Mouse (Mus musculus) forebrain, postnatal 0 days (tissue): ENCODE measurements around the gene Prr5. TPM values are rescaled to one million over a fixed set of nuclear protein-coding genes. Genes with fewer than 3 reads are reported as not detected.
A peak's percentile ranks its signal among the peaks of the same experiment; 100 is the strongest.

Experiments
- ATAC-seq: fragments of 200-750 bp; cut with Nextera tagmentation; 2 replicates; pipeline ENCODE4 v1.8.0; 2017; ENCODE audit warnings: mild to moderate bottlenecking, moderate library complexity
- DNase-seq: peaks from one replicate; pipeline ENCODE4 v3.0.0-alpha.2; 2015
- H3K27ac ChIP-seq: fragments of 300-500 bp; sonication (generic); 2 replicates; pipeline ENCODE4 v1.5.1; 2014; ENCODE audit warnings: low read depth, mild to moderate bottlenecking, antibody characterized with exemption, low read length, moderate library complexity, mixed read lengths
- H3K27me3 ChIP-seq: fragments of 300-500 bp; sonication (generic); 2 replicates; pipeline ENCODE4 v1.6.1; 2014; ENCODE audit warnings: mild to moderate bottlenecking, low read length, mixed read lengths; ENCODE audit not compliant: insufficient read depth
- H3K36me3 ChIP-seq: fragments of 300-500 bp; sonication (generic); 2 replicates; pipeline ENCODE4 v1.6.1; 2014; ENCODE audit warnings: mild to moderate bottlenecking, moderate library complexity; ENCODE audit not compliant: insufficient read depth
- H3K4me1 ChIP-seq: fragments of 300-500 bp; sonication (generic); 2 replicates; pipeline ENCODE4 v1.6.1; 2014; ENCODE audit warnings: antibody characterized with exemption; ENCODE audit not compliant: insufficient read depth
- H3K4me2 ChIP-seq: fragments of 300-500 bp; sonication (generic); 2 replicates; pipeline ENCODE4 v1.6.1; 2014; ENCODE audit warnings: low read depth, mild to moderate bottlenecking, moderate library complexity
- H3K4me3 ChIP-seq: fragments of 300-500 bp; sonication (generic); 2 replicates; pipeline ENCODE4 v1.5.1; 2014; ENCODE audit warnings: low read depth, low read length, mixed read lengths
- H3K9ac ChIP-seq: fragments of 300-500 bp; sonication (generic); 2 replicates; pipeline ENCODE4 v1.6.1; 2014; ENCODE audit warnings: mild to moderate bottlenecking
- H3K9me3 ChIP-seq: fragments of 300-500 bp; sonication (generic); 2 replicates; pipeline ENCODE4 v1.6.1; 2016; ENCODE audit warnings: low read length
- CTCF ChIP-seq: sonication (generic); IDR thresholded peaks from 2 replicates; pipeline ENCODE4 v1.5.1; 2016; ENCODE audit warnings: antibody characterized with exemption, control low read depth, low read depth
- WGBS: fragments of 180-500 bp; shearing (Covaris S2); extraction: QIAGEN DNeasy Blood & Tissue Kit; methylation state at CpG from one replicate; pipeline ENCODE4 v1.1.7; 2014; 5-methylcytosine and 5-hydroxymethylcytosine counted together
- polyA plus RNA-seq: library from polyadenylated mRNA; unstranded; fragments of >200 nt; fragmentation: Nextera tagmentation; extraction: Ambion mirVana; gene quantifications from 2 replicates; pipeline ENCODE4 v1.2.1, GENCODE M21; 2015
- total RNA-seq: library from RNA; depleted of rRNA; stranded (reverse); fragments of >200 nt; gene quantifications from 2 replicates; pipeline ENCODE4 v1.2.3, GENCODE M21; 2014

Prr5 gene
- total and polyA plus RNA-seq, 2 experiments from 2014 or later = 17.2 to 28.2 TPM

- Histone ChIP-seq H3K9me3 (no peaks in the 10 kb centered on the region), H3K4me1 (no peaks in the 10 kb centered on the region; the same call in 1 of the 2 replicates), H3K4me2 (no peak overlapping the region), H3K9ac (no peak overlapping the region), H3K36me3 (no peaks in the 10 kb centered on the region), H3K27me3 (peaks cover 20% of the 10 kb centered on the region), H3K27ac (no peak overlapping the region), H3K4me3 (no peak overlapping the region)
- DNase-seq (no peak), ATAC-seq (no peak)
- WGBS = 78% methylated on average over 3 of the region's 3 CpGs
- no peak for TF ChIP-seq CTCF
These were observed 10.4 kb downstream of the Prr5 start for GRCm38 (mm10) chr15:84679794-84680193.

DNA sequence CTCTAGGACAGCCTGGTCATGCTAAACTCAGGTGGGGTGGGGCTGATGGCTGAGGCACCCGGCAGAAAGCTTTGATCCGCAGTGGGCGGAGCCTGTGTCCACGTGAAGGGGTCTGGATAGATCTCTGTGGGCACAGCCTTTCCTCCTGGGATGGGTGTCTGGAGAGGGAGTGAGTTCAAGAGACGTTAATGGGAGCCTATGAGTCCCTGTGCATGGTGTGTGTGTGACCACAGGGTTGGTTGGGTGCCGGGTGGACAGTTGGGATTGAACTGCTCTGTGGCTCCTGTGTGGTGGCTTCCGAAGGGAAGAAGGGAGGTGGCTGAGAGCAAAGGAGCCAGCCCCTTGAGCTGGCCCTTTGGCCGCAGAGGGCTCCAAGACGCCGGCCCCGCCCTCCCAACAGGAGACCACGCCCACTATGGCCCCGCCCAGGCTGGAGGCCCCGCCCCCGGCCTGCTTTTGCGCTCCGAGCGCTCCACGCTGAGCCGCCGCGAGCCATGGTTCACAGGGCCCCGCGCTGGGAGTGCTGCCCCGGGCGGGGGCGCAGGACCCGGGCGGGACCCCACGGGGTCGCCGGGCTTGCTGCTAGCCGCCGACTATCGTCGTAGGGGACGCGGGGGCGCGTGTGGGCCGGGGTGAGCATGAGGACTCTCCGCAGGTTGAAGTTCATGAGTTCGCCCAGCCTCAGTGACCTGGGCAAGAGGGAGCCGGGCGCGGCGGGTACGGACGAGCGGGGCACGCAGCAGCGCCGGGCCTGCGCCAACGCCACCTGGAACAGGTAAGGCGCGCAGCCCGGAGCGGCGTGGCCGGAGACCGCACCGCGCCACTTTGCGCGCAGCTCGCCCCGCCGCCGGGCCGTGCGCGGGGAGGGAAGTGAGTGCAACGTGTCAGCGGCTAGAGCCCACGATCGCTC is 11.4 kb downstream of the Prr5 start:
- WGBS = under 1% methylated on average over 65 of the region's 77 CpGs
- Histone ChIP-seq H3K27ac (no peak overlapping the region), H3K27me3 (peaks cover 20% of the 10 kb centered on the region), H3K9me3 (no peaks in the 10 kb centered on the region), H3K36me3 (no peaks in the 10 kb centered on the region), H3K4me2 (peak overlapping the region; percentile 92), H3K9ac (peak overlapping the region; percentile 46), H3K4me1 (no peaks in the 10 kb centered on the region; the same call in 1 of the 2 replicates), H3K4me3 (peak overlapping the region; percentile 44)
- no peak for TF ChIP-seq CTCF
- peak; percentile 57 for ATAC-seq
- no peak for DNase-seq

- Histone ChIP-seq H3K27me3 (peaks cover 20% of the 10 kb centered on the region), H3K4me1 (no peaks in the 10 kb centered on the region; the same call in 1 of the 2 replicates), H3K4me3 (peak overlapping the region; percentile 44), H3K36me3 (no peaks in the 10 kb centered on the region), H3K9ac (peak overlapping the region; percentile 46), H3K9me3 (no peaks in the 10 kb centered on the region), H3K27ac (no peak overlapping the region), H3K4me2 (peak overlapping the region; percentile 92)
- 0 out of 2 replicates have a peak, but pooled peaks have one; percentile 11 for TF ChIP-seq CTCF
- DNase-seq (no peak), ATAC-seq (peak; percentile 14; the same call in 1 of the 2 replicates)
- WGBS = 1% methylated on average over 31 of the region's 31 CpGs
These were observed 12.2 kb downstream of the Prr5 start for GRCm38 (mm10) chr15:84681455-84682193.

DNA sequence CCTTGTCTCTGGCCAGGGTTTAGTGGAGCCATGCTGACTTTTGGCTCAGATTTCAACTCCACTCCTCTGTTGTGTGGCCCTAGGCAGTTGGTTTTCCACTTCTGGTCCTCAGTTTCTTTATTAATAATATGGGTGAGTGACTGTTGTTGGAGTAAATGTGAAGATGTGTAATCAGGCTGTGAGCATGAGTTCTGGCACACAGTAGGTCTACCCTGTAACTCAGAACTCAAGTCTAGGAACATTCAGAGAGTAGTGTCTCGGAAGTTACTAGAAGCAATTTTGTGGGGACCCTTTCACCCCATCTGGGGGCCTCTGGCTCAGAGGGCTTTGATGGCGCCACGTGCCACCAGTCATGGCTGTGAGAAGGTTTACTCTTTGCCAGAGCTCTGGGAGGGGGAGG is 12.8 kb downstream of the Prr5 start:
- 76% methylated on average over 3 of the region's 3 CpGs for WGBS
- DNase-seq = no peak
- Histone ChIP-seq H3K36me3 (no peaks in the 10 kb centered on the region), H3K4me3 (no peak overlapping the region), H3K27ac (no peak overlapping the region), H3K4me2 (no peak overlapping the region), H3K27me3 (peaks cover 20% of the 10 kb centered on the region), H3K9me3 (no peaks in the 10 kb centered on the region), H3K4me1 (no peaks in the 10 kb centered on the region; the same call in 1 of the 2 replicates), H3K9ac (no peak overlapping the region)
- TF ChIP-seq CTCF = no peak
- ATAC-seq = no peak

DNA sequence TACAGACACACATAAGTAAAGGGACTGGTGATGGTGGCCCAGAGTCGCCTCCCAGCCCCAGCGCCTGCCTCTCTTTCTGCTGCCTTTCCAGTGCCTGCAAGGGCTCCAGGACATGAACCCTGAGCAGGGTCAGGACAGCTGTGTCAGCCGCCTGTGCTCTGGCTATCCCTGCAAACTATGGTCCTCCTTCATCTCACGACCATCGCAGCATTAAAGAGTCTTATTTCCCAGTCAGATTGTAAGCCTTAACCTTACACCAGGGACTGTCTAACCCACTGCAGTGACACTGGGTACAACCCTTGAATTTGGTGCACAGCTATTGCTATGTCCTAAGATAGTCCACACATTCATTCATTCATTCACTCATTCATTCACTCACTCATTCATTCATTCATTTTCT is 13.4 kb downstream of the Prr5 start:
- Histone ChIP-seq H3K9ac (no peak overlapping the region), H3K4me2 (no peak overlapping the region), H3K9me3 (no peaks in the 10 kb centered on the region), H3K36me3 (no peaks in the 10 kb centered on the region), H3K4me3 (no peak overlapping the region), H3K27ac (no peak overlapping the region), H3K4me1 (no peaks in the 10 kb centered on the region; the same call in 1 of the 2 replicates), H3K27me3 (peaks cover 20% of the 10 kb centered on the region)
- DNase-seq (no peak), ATAC-seq (no peak)
- no peak for TF ChIP-seq CTCF
- 71% methylated on average over 5 of the region's 5 CpGs for WGBS

DNA sequence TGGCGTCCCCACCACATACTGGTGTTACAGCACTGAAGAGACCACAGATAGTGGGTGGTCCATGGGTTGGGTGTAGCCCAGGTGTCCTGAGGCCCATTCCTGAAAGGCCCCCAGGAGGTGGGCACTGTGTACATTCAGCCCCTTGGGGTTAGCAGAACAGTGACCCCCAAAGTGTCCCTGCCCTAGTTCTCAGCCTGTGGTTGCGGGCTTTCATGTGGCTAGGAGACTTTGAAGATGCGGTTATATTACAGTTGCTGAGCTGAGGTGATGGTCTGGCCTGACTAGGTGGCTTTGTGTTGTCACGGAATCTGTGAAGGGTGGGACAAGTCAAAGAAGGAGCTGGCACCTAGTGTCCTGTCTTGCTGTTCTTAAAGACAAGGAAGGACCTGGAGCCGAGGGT is 15.1 kb downstream of the Prr5 start:
- ATAC-seq (no peak), DNase-seq (no peak)
- Histone ChIP-seq H3K4me3 (no peak overlapping the region), H3K4me2 (no peak overlapping the region), H3K9ac (no peak overlapping the region), H3K9me3 (no peaks in the 10 kb centered on the region), H3K36me3 (0 out of 2 replicates have a peak, but pooled peaks cover 3% of the 10 kb centered on the region), H3K4me1 (no peaks in the 10 kb centered on the region; the same call in 1 of the 2 replicates), H3K27ac (no peak overlapping the region), H3K27me3 (peaks cover 20% of the 10 kb centered on the region)
- TF ChIP-seq CTCF = no peak
- WGBS = 72% methylated on average over 5 of the region's 5 CpGs
